Mouse (Mus musculus) left cerebral cortex, adult 9 months (tissue): ENCODE measurements around the gene Klhdc3.

Source experiments
- DNase-seq, 2 experiments: peaks; one replicate each; pipeline ENCODE4 v3.0.0; 2022; ENCODE audit warnings: low spot score in 2 of 2

Gene Klhdc3

GRCm38 (mm10) chr17:46656054-46656453 is 24.7 kb downstream of the Klhdc3 start:
- no peak for DNase-seq

- no peak for DNase-seq
Observed at GRCm38 (mm10) chr17:46651755-46652547, 28.8 kb downstream of the Klhdc3 start.

- no peak for DNase-seq
Observed at GRCm38 (mm10) chr17:46651292-46651691, 29.4 kb downstream of the Klhdc3 start.

- peak; percentile 79 to 87 for DNase-seq
Observed at GRCm38 (mm10) chr17:46650232-46651031, 30.3 kb downstream of the Klhdc3 start, which contains the start of gene Cul7. Cul7 (plus strand) TSS chr17:46650337.

- no peak for DNase-seq
Observed at GRCm38 (mm10) chr17:46649811-46650210, 30.9 kb downstream of the Klhdc3 start.

- no peak for DNase-seq
Observed at GRCm38 (mm10) chr17:46648436-46648835, 32.3 kb downstream of the Klhdc3 start.

GRCm38 (mm10) chr17:46647279-46647678 is 33.4 kb downstream of the Klhdc3 start:
- no peak for DNase-seq

GRCm38 (mm10) chr17:46646322-46646662 is 34.4 kb downstream of the Klhdc3 start:
- DNase-seq, result no peak

GRCm38 (mm10) chr17:46645561-46646321 is 35.0 kb downstream of the Klhdc3 start, which contains the start of the genes Klc4 and Mrpl2:
Klc4 (minus strand) TSS chr17:46646022.
Mrpl2 (plus strand) TSS chr17:46646229.
- DNase-seq, result peak; percentile 96 to 99

GRCm38 (mm10) chr17:46644916-46645475 is 35.7 kb downstream of the Klhdc3 start:
- DNase-seq, result no peak

- DNase-seq, result no peak
Observed at GRCm38 (mm10) chr17:46644152-46644805, 36.4 kb downstream of the Klhdc3 start.

GRCm38 (mm10) chr17:46642060-46642459 is 38.7 kb downstream of the Klhdc3 start:
- no peak for DNase-seq

GRCm38 (mm10) chr17:46639929-46640328 is 40.8 kb downstream of the Klhdc3 start:
- DNase-seq, result no peak

- DNase-seq, result peak in 1 of 2 experiments; percentile 83
Observed at GRCm38 (mm10) chr17:46636831-46637523, 43.7 kb downstream of the Klhdc3 start.

- DNase-seq, result no peak
Observed at GRCm38 (mm10) chr17:46629685-46630441, 50.9 kb downstream of the Klhdc3 start.

- no peak for DNase-seq
Observed at GRCm38 (mm10) chr17:46628791-46629684, 51.7 kb downstream of the Klhdc3 start, which contains the start of gene Ptk7. Ptk7 (minus strand) TSS chr17:46629504.

- no peak for DNase-seq
Observed at GRCm38 (mm10) chr17:46628471-46628790, 52.3 kb downstream of the Klhdc3 start.

GRCm38 (mm10) chr17:46627409-46627808 is 53.3 kb downstream of the Klhdc3 start:
- no peak for DNase-seq

- DNase-seq, result no peak
Observed at GRCm38 (mm10) chr17:46624598-46624997, 56.1 kb downstream of the Klhdc3 start.
